Mouse (Mus musculus) kidney, embryonic 14.5 days (tissue): Measurements from ENCODE around the gene Zfp867. TPM values are rescaled to one million over a fixed set of nuclear protein-coding genes. Genes with fewer than 3 reads are reported as not detected.

ENCODE experiments used
- ATAC-seq: fragments of 200-750 bp; cut with Nextera tagmentation; 2 replicates; pipeline ENCODE4 v1.8.0; 2017; ENCODE audit warnings: moderate number of reproducible peaks, mild to moderate bottlenecking, moderate TSS enrichment, moderate library complexity; ENCODE audit not compliant: low FRiP score, low TSS enrichment
- H3K27ac ChIP-seq: fragments of 300-500 bp; sonication (generic); 2 replicates; pipeline ENCODE4 v1.5.1; 2014; ENCODE audit warnings: low read depth, mild to moderate bottlenecking, low read length, moderate library complexity, mixed read lengths
- H3K27me3 ChIP-seq: fragments of 300-500 bp; sonication (generic); 2 replicates; pipeline ENCODE4 v1.6.1; 2014; ENCODE audit warnings: mild to moderate bottlenecking, low read length; ENCODE audit not compliant: control insufficient read depth, insufficient read depth
- H3K36me3 ChIP-seq: fragments of 300-500 bp; sonication (generic); 2 replicates; pipeline ENCODE4 v1.6.1; 2014; ENCODE audit warnings: low read length, mixed read lengths; ENCODE audit not compliant: control insufficient read depth, insufficient read depth
- H3K4me1 ChIP-seq: fragments of 300-500 bp; sonication (generic); 2 replicates; pipeline ENCODE4 v1.6.1; 2014; ENCODE audit warnings: low read length, mixed read lengths; ENCODE audit not compliant: control insufficient read depth, insufficient read depth
- H3K4me2 ChIP-seq: fragments of 300-500 bp; sonication (generic); replicated peaks from 2 replicates; pipeline ENCODE4 v1.6.1; 2014; ENCODE audit warnings: low read depth, mild to moderate bottlenecking, low read length
- H3K4me3 ChIP-seq: fragments of 300-500 bp; sonication (generic); 2 replicates; pipeline ENCODE4 v1.5.1; 2014; ENCODE audit warnings: mild to moderate bottlenecking, low read length
- H3K9ac ChIP-seq: fragments of 300-500 bp; sonication (generic); 2 replicates; pipeline ENCODE4 v1.6.1; 2014; ENCODE audit warnings: low read depth, mild to moderate bottlenecking, low read length, moderate library complexity
- H3K9me3 ChIP-seq: fragments of 300-500 bp; sonication (generic); 2 replicates; pipeline ENCODE4 v1.6.1; 2016; ENCODE audit warnings: low read length; ENCODE audit not compliant: control insufficient read depth
- WGBS: fragments of 180-500 bp; shearing (Covaris S2); extraction: QIAGEN DNeasy Blood & Tissue Kit; methylation state at CpG from one replicate; pipeline ENCODE4 v1.1.7; 2014; 5-methylcytosine and 5-hydroxymethylcytosine counted together
- polyA plus RNA-seq: library from polyadenylated mRNA; unstranded; fragments of >200 nt; fragmentation: Nextera tagmentation; extraction: Ambion mirVana; gene quantifications from 2 replicates; pipeline ENCODE4 v1.2.1, GENCODE M21; 2014

Zfp867 gene
- polyA plus RNA-seq, 1 experiment from 2014 or later = 10.3 TPM

GRCm38 (mm10) chr11:59449741-59450229, 22.5 kb downstream of the Zfp867 start, which contains the start of gene Jmjd4:
Jmjd4 (plus strand) TSS chr11:59450045.
- Histone ChIP-seq H3K4me3 (peak within 1 kb of the TSS; percentile 83), H3K9ac (peak within 1 kb of the TSS; percentile 80), H3K4me2 (peak within 1 kb of the TSS; percentile 91), H3K36me3 (peaks cover 21% of the 10 kb centered on the region), H3K4me1 (peaks cover 19% of the 10 kb centered on the region), H3K27me3 (no peaks in the 10 kb centered on the region), H3K9me3 (no peaks in the 10 kb centered on the region), H3K27ac (peak within 1 kb of the TSS; percentile 66)
- under 1% methylated on average over 39 of the region's 40 CpGs for WGBS
- ATAC-seq = peak; percentile 96

DNA sequence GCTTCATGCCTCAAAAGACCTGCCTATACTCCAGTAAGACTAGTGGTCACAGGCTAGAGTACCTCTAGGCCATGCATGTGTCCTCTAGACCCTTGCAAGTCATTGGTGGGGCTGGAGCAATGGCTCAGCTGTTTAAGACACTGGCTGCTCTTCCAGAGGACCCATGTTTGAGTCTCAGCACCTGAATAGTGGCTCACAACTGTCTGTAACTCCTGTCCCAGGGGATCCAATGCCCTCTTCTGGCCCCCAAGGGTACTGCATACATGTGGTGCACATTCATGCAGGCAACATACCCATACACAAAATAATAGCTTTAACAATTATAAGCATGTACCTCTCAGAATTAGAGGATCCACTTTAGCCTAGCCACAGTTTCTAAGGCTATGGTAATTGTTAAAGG, 29.2 kb downstream of the Zfp867 start:
- Histone ChIP-seq H3K27me3 (no peaks in the 10 kb centered on the region), H3K27ac (no peak overlapping the region), H3K36me3 (peaks cover 2% of the 10 kb centered on the region; the same call in 1 of the 2 replicates), H3K9me3 (no peaks in the 10 kb centered on the region), H3K4me3 (no peak overlapping the region), H3K4me1 (no peaks in the 10 kb centered on the region), H3K9ac (no peak overlapping the region), H3K4me2 (no peak overlapping the region)
- no peak for ATAC-seq

GRCm38 (mm10) chr11:59437954-59438353, 34.3 kb downstream of the Zfp867 start:
- no peak overlapping the region for H3K9ac ChIP-seq
- H3K4me1 ChIP-seq = no peaks in the 10 kb centered on the region
- no peak overlapping the region for H3K4me2 ChIP-seq
- peaks cover 15% of the 10 kb centered on the region; the same call in 1 of the 2 replicates for H3K36me3 ChIP-seq
- 91% methylated on average over 12 of the region's 12 CpGs for WGBS
- ATAC-seq = no peak
- no peaks in the 10 kb centered on the region for H3K27me3 ChIP-seq
- H3K27ac ChIP-seq = no peak overlapping the region
- 0 out of 2 replicates have a peak, but pooled peaks cover 2% of the 10 kb centered on the region for H3K9me3 ChIP-seq
- no peak overlapping the region for H3K4me3 ChIP-seq

- H3K4me1 ChIP-seq = no peaks in the 10 kb centered on the region
- H3K9ac ChIP-seq = no peak overlapping the region; the same call in 1 of the 2 replicates
- H3K36me3 ChIP-seq = peaks cover 28% of the 10 kb centered on the region
- ATAC-seq = no peak
- 67% methylated on average over 3 of the region's 3 CpGs for WGBS
- 0 out of 2 replicates have a peak, but pooled peaks cover 2% of the 10 kb centered on the region for H3K9me3 ChIP-seq
- no peak overlapping the region for H3K27ac ChIP-seq
- H3K4me3 ChIP-seq = no peak overlapping the region
- no peaks in the 10 kb centered on the region for H3K27me3 ChIP-seq
- H3K4me2 ChIP-seq = no peak overlapping the region
Measured at GRCm38 (mm10) chr11:59432261-59432660, 40.0 kb downstream of the Zfp867 start.

- Histone ChIP-seq H3K27ac (no peak overlapping the region), H3K4me2 (no peak overlapping the region), H3K4me3 (no peak overlapping the region), H3K36me3 (peaks cover 39% of the 10 kb centered on the region), H3K4me1 (no peaks in the 10 kb centered on the region), H3K9ac (no peak overlapping the region), H3K9me3 (no peaks in the 10 kb centered on the region), H3K27me3 (no peaks in the 10 kb centered on the region)
- ATAC-seq = no peak
- WGBS = 82% methylated on average over 1 of the region's 1 CpGs
Measured at GRCm38 (mm10) chr11:59429959-59430358, 42.3 kb downstream of the Zfp867 start.

DNA sequence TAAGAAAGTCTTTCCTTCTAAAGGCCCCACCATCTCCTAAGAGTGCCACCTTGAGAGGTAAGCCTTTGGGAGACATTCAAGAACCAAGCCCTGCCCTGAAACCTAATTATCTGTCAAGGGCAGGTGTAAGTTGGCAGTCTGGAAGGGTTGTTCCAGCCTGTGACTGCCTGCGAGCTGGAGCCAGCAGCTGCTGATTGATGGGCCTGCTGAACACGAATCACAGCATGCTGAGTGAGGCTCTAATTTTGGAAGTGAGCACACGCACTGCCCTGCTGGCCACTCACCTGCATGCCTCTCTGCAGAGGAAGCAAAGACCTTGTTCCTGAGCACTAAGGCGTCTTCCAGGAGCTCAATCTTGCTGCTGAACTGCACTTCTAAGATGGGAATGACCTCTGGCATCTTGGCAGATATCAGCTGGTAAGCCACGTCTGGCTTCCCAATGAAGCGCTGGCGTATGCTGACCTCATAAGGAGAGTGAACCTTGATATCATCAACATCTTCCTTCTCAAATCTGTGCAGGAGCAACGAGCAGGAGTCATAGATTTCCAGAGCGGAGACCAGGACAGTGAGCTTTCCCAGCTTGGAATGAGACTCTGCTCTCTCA, 44.1 kb downstream of the Zfp867 start:
- ATAC-seq = no peak
- WGBS = 89% methylated on average over 9 of the region's 9 CpGs
- Histone ChIP-seq H3K9me3 (no peaks in the 10 kb centered on the region), H3K4me2 (no peak overlapping the region), H3K4me3 (no peak overlapping the region), H3K27me3 (no peaks in the 10 kb centered on the region), H3K4me1 (no peaks in the 10 kb centered on the region), H3K9ac (no peak overlapping the region), H3K36me3 (peaks cover 47% of the 10 kb centered on the region), H3K27ac (no peak overlapping the region)

DNA sequence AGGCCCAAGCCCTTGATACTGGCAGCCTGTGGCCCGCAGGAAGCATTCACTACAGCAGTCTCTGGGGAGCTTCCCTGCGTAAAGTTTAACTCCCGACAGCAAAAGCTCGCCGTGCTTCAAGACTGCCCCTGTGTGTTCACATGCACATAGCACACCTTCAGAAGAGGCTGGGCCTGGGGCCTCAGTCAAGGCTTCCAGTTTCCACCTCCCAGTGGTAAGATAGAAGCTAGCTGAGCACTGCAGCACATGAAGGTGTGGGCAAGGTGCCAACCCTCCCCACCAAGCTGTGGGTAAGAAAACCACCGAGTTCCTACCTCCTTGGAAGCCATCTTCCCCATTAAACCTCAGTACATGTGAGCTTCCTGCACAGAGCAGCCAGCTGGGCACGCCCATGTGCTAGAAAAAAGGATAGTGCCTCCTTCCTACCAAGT, 46.6 kb downstream of the Zfp867 start:
- Histone ChIP-seq H3K36me3 (peaks cover 57% of the 10 kb centered on the region), H3K4me3 (no peak overlapping the region), H3K9ac (no peak overlapping the region), H3K4me2 (no peak overlapping the region), H3K27me3 (no peaks in the 10 kb centered on the region), H3K9me3 (no peaks in the 10 kb centered on the region), H3K27ac (no peak overlapping the region), H3K4me1 (no peaks in the 10 kb centered on the region)
- 55% methylated on average over 7 of the region's 7 CpGs for WGBS
- ATAC-seq = no peak

GRCm38 (mm10) chr11:59423010-59423588, 49.2 kb downstream of the Zfp867 start:
- Histone ChIP-seq H3K4me2 (no peak overlapping the region), H3K36me3 (peaks cover 66% of the 10 kb centered on the region), H3K9me3 (no peaks in the 10 kb centered on the region), H3K27me3 (no peaks in the 10 kb centered on the region), H3K4me1 (no peaks in the 10 kb centered on the region), H3K27ac (no peak overlapping the region), H3K4me3 (no peak overlapping the region), H3K9ac (no peak overlapping the region)
- ATAC-seq = no peak
- 84% methylated on average over 5 of the region's 5 CpGs for WGBS

- Histone ChIP-seq H3K4me2 (no peak overlapping the region), H3K27ac (no peak overlapping the region), H3K9me3 (no peaks in the 10 kb centered on the region), H3K36me3 (peaks cover 56% of the 10 kb centered on the region), H3K4me3 (no peak overlapping the region), H3K27me3 (no peaks in the 10 kb centered on the region), H3K9ac (no peak overlapping the region), H3K4me1 (no peaks in the 10 kb centered on the region)
- ATAC-seq = no peak
- 96% methylated on average over 2 of the region's 2 CpGs for WGBS
Measured at GRCm38 (mm10) chr11:59421967-59422366, 50.3 kb downstream of the Zfp867 start.
